Mouse (Mus musculus) kidney, adult 18-20 months (tissue): ENCODE results near the gene 5730522E02Rik.

Source experiments
- DNase-seq: peaks from one replicate; pipeline ENCODE4 v3.0.0; 2021

The 5730522E02Rik gene

DNA sequence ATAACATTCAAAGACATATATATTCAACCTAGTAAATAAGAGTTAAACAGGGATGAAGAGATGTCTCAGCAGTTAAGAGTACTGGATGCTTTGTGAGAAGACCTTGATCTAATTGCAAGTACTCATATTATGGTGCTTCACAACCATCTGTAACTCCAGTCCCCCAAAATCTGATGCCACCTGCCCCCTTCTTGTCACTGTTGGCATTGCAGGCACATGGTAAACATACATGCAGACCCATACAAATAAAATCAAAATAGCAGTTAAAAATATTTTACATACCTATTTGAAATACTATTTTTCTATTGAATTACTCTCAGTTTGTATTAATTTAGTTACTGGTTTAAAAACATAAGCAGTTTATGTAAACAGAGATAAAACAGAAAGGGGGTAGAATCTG lies 84.6 kb downstream of the 5730522E02Rik start:
- DNase-seq: no peak

DNA sequence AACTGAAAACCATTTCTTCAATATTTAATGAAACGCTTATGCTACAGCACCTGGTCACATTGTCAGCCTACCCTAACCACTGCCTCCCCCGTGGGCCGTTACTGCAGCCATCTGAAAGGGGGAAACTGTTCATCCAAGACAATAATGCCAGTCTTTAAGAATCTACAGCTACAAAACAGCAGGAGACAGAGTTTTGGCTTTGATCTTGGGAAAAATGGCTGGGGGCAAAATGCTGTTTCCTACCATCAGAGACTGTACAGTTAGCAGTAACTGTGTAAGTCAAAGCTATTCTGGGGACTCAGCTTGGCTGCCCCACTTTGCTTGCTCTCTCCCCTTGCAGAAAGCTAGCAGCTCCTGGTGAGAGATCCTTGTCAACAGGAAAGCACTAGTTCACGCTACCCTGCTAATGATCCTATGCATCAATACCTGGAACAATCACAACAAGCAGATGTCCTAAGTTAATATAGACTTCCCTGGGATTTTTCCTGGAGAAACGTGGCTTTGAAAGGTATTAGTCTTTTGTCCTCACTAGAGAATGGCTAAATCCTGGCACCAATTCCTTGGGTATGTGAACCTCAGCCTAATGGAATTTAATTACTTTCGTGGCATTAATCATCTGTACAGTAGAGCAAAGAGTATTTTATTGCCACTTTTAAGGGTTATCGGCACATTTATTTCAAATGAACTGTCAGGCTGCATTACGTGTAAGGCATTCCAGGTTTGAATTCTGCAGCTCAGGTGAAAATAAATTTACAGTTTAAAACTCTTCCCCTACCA lies 89.6 kb downstream of the 5730522E02Rik start:
- no peak for DNase-seq

DNA sequence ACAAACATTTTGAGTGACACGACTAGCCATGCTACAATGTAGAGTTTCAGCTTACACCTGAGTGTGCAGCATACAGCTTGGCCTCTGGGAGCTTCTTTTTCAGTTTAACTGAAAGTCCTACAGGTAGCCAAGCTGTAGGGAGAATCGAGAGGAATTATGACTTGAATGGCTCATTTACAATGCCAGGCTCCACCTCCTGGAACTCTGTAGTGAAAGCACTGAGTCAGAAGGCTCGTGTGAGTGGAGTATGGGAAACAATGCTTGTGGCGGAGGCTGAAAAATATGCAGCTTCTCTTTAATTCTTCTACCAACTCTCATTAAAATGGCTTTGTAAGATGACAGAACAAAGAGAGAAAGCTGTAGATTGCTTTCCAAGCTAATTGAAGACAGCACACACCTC lies 92.9 kb downstream of the 5730522E02Rik start:
- no peak for DNase-seq

DNA sequence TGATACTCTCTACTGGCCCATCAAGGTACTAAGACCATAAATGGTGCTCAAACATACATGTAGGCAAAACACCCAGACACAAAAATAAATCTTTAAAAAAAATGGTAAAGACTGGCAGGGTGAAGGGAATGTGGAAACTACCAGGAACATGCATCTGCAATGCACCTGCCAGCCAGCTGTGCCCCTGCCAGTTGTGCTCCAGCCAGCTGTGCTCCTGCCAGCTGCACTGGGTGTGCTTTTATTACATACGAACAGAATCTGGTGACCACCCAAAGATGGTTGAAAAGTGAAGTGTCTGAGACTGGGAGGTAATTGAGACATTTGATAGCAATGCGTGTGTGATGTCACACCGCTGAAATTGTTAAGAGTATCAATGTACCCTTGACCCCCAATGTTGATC lies 98.4 kb downstream of the 5730522E02Rik start:
- DNase-seq: no peak

DNA sequence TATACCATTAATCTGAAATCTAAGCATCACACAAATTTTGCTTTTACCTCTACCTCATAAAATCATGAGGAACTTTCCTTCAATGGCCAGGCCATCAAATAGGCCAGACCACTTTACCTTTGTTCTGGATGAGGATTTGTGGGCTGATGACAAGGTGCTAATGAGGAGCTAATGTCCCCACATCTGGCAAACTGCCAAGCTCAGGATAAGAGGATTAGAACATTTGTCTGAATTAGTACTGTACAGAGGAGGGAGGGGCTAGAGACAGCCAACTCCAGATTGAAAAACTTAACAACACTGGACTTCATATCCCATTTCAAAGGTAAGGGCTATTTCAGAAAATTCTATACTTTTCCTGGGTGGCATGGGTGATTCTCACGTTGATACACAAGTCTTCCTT lies 101.9 kb downstream of the 5730522E02Rik start:
- no peak for DNase-seq

DNA sequence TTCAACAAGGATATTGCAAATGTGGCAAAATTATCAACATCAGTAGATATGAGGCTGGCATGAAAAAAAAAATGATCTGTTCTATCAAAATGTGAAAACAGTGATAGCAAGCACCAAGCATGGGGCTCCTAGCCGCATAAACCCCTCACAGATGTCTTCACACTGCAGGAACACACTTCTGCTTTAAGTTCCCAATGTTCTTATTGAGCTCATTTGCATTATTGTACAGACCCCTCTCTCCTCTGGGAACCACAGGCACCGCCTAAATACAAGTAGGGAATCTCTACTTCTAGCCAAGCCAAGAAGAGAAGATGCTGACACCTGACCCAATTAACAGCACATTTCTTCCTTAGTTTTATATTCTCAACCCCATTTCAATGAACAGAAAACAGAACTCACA lies 105.9 kb downstream of the 5730522E02Rik start:
- DNase-seq: no peak

DNA sequence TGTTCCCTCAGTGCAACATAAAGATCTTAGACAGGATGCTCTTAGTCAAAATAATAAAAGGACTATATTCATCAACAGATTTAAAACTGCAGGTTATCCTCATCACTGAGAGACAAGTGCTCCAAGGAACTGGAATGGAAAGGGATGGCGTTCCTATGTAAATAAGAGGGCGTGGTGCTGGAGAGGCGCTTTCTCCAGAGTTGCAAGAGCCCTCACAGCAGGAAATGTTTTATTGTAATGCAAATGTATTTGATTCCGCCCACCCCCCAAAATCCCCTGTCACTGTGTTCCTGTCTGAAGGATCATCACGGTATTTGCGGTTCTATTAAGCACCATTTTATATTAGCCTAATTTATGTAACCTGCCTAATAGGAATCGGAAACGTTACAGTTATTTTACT lies 106.9 kb downstream of the 5730522E02Rik start:
- DNase-seq: no peak

DNA sequence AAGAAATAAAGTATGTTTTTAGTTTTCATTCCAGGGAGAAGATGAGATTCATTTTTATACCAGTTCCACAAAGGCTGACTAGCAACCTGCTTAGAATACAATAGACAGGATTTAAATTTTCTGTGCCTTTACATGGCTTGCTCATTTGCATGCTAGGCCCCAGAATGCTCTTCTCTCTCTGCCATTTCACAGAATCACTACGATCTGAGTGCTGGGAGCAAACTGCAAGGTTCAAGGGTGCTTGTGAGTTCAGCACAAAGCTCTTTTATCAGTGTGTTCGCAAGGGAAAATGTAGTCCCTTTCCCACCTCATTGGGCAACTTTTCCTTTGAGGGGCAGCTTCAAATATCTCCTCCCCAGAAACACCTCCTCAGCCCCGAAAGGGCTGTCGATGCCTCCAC lies 107.7 kb downstream of the 5730522E02Rik start:
- no peak for DNase-seq

DNA sequence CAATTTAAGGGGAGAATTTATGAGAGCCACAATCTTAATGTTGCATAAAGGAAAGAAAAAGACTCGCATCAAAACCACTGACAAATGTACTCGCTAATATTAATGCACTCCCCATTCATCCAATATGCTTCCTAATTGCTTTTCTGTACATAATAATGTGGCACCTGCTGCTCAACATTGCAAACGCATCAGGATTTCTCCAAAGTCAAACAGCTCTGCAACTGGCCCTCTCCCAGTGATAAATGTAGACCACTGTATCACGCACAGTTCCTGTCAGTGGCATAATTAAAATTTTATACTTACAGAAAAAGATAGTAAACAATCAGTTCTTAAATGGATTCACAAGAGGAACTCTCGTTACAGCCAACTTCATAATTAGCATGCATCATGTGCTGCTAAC lies 110.5 kb downstream of the 5730522E02Rik start:
- no peak for DNase-seq

DNA sequence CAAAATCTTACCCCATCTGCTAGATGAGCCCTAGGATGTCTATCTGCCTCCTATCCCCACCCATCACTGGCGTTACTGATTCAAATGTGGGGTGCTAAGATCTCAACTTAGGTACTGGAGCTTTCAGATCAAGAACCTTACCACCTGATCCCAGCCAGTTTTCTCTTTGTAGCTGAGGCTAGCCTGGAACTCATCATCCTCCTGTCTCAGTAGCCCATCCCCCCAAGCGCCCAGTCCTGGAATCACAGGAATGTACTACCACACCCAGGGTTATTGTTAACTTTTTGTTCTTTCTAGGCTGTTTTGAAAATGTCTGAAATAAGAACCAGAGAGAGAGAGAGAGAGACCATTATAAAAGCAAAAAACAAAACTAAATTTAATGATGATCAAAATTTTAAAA lies 111.6 kb downstream of the 5730522E02Rik start:
- DNase-seq: no peak

DNA sequence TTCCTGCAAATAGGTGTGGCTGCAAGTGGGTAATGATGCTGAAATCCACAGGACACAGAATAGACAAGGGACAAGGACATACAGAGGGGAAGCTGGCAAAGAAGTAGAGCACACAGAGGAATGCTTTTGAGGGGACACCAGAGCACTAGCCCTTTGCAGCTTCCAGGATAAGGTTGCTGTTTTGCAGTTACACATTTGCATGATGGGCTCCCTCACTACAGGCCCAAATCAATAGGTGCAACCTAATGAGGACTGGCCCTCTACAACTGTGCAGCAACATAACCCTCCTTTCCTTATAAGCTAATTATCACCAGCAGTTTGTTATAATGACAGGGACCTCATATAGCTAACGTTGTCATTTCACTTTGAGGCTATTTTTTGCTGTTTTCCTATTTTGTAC lies 114.5 kb downstream of the 5730522E02Rik start:
- DNase-seq: no peak

DNA sequence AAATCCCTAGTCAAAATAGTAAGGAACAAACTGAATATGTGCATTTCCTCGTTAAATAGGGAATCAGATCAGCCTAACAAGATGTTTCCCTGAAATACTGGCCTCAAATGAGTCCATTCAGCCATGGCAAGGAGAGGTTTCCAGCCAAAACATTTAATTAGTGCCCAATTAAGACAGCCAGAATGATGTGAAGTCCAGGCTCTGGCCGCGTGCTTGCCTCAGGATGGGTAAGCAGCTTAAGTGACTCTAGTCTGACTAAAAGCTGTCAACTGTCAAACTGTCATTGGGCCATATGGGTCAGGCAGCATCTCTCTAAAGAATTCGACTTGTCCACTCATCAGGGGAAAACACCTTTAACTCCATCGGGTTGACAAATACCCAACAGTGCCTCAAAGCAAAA lies 121.6 kb downstream of the 5730522E02Rik start:
- DNase-seq: no peak

DNA sequence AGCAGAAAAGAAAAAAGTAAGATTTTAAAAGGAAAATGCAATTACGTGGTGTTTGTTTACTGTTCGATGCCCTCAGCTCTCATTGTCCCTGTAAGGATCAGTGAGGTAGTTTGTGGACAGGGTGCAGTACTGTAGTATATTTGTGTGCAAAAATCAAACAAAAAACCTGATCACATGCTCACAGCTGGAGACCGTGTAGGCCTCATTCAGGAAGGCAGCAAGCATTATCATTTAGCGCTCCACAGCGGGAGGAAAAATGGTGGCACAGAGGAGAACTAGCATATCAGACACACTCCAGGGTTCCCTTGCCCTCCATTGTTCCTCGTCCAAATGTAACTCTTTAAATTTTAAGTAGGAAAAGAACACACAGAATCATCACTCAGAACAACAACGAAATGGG lies 123.9 kb downstream of the 5730522E02Rik start:
- DNase-seq: no peak

DNA sequence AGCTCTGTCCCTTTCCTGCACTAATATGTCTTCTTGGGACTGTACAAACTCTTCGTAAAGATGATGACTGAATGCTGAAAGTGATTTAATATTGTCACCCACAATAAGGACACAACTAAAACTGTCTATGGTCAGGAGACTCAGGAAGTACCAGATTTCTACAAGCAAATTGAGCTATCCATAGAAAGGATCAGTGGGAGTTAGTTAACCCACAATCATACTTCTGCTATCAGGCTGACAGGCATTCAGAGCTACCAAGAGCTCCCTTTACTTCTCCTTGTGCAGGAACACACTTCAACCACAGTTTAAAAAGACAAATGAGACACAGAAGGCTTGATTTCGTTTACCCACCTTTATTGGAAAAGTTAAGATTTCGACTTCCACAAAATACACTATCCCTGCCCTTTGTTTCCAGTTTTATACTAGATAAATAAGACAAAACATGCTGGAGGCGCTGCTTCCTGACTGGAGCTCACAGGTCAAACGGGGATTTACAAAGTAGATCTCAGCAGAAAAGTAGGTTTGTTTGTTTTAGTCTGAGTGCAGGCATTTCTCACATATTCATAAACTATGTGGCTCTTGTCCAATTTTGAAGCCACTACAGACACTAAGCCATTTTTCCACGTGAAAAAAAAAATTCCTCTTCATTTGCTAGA lies 125.1 kb downstream of the 5730522E02Rik start:
- no peak for DNase-seq

DNA sequence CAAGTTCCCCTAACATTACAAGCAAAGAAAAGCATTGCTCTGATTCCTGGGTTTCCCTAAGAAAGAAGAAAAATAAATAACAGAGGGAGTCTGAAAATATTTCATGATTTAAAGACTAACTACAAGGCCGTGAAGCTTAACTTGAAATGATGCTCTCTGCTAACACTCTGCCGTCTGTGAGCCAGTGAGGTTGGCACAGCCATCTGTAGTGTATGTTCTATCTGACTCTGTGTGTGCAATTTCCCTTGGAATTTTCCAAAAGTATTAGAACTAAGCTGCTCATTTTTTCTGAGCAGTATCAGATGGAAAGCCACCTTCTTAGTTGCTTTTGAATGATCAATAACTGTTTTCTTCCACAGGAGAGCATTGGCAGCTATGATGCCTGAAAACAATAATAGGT lies 134.2 kb downstream of the 5730522E02Rik start:
- DNase-seq: no peak

DNA sequence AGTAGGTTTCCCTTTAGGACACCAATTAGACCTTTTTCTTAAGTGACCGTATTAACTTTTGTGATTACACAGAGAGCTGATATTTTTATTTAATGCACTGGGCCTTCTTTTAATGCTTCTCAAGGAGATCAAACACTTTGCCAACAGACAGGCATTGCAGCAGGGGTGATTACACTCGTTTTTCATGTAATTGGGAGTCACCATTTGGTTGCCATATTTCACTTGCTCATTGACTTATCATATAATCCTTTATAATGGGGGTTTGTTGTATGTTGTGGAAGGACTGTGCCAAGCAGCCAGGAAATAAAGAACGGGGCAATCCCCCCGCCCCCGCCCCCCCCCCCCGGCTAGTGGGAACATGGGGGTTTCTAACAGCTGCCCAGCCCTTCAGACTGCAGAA lies 135.0 kb downstream of the 5730522E02Rik start:
- DNase-seq: no peak

DNA sequence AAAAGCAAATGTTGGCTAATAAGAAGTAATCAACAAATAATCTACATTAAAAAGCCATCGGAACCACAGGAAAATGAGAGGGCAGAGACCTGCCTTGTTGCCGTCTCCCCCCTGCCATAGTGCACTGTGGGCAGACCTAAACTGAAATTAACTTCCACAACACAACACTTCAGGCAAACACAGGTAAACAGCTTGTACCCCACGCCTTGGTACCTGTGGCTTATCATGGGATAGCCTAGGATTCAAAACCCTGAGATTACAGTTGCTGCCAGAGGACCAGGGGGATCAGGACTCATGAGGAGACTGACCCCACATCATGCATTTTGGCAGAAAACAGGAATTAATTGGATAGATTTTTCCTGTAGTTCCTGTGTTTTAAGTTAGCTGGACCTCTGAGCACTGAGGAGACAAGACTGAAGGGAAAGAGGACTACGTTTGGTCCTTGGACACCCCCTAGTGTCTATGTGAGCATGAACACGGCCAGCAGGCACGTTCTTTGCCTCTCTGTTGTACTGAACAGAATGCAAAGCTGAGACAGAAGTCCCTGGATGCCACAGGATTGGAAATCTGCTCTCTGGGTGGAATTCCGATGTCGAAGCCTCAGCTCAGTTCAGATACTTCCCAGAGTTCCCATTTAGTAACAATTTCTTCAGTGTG lies 136.8 kb downstream of the 5730522E02Rik start:
- peak; percentile 5 for DNase-seq

DNA sequence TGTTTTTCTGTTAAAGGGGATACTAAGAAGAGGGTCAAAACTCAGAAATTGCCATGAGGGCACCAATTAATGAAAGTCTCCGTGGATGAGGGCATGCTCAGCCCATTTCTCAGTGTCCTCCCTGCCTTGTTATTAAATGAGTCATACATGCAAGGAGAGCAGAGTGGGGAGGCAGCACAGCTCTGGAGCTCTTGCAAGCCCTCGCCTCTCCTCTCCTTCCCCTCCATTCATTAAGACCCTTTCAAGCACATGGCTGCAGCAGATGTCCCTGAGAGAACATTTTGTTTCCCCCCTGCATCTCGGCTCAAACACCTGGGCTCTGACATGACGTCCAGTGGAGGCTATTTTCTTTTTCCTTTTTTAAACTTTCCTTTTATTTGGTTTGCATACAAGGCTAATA lies 138.5 kb downstream of the 5730522E02Rik start:
- no peak for DNase-seq

DNA sequence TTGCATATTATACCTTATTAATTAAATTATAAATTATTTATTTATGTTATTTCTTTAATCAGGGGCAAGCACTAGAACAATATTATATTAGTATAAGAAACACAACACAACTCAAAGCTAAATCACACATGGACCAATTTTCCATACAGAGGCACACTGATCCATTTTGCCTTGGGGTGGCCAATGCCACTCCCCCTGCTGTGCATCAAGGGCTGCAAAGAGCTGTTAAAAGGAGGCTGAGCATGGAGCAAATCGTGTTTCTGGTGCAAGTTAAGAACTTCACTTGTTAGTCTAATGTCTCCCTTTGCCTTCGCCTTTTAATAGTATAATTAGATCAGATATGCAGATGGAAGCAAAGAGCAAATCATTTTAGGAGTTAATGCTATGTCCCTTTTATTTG lies 147.3 kb downstream of the 5730522E02Rik start:
- no peak for DNase-seq

DNA sequence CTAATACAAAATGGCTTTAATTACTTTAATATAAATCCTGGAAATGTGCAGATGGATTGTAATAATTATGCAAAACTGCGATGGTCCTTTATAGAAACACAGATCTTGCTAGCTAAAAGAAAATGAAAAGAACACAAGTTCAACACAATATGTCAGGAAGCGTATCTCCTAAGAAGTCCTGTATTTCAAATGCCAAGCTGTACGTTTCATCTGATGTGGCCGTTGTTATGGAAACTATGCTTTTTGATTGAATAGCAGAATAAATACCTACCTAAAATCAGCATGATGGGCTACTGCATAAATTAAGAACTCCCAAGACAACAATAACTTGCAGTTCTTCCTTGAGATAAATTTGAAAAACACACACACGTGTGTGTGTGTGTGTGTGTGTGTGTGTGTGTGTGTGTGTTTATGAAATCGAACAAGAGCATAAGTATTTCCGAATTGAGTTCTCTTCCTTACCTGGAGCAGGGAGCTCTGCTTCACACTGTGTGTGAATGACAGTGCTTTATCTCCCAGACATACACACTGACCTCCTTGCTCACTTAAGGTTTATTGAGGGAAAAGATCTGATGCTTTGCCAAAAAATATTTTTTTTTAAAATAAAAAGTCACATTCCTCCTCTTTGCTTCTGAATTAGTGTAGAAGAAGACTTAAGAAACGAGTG lies 149.0 kb downstream of the 5730522E02Rik start:
- no peak for DNase-seq

DNA sequence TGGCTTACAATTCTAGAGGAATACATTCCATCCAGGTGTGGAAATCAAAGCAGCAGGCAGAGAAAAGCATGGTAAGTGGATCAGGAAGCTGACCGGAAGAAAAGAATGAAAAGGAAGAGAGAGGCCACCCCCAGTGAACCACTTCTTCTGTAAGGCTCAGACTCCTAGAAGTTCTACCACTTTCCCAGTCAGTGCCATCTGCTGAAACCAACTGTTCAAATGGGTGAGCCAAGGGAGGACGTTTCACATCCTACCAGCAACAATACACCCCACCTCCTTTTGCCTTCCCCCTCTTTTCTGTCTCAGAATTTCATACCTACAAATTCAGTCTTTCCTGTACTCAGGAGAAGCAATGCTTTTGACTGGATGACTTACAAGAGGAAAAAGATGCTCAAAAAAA lies 197.0 kb downstream of the 5730522E02Rik start:
- DNase-seq: no peak

DNA sequence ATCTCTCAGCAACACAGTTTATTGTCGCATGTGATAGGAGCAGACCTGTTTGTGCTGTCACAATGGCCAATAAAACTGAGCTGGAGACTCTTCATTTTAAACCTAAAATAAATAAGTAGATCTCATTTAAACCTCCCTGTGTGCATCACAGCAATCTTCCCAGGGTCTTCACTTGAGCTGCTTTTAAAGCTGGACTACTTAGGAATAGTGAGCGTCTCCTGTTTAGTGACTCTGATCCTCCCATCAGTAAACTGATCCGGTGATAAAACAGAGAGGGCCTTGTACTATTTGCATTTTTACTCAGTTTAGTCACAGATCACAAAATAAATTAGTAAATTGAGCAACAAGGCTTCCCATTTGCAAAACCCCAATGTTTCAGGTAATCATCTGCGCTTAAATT lies 206.5 kb downstream of the 5730522E02Rik start:
- DNase-seq: no peak

DNA sequence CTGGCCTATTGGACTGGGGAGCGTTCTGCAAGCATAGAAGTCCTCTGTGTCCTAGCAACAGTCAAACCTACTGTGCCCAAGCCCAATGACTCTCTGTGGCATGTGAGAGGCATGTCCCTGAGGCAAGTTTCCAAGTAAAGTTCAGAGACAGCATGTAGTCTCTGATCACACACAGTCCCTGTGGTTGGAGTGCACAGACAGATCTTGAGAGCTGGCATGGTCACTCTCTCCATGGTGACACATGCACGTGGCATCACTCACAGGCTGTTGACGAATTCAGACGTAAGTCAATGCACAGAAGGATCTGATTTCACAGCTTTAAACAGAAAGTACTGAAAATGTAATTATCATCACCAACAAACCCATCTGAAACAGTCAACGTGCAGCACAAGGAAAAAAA lies 210.8 kb downstream of the 5730522E02Rik start:
- DNase-seq: no peak

DNA sequence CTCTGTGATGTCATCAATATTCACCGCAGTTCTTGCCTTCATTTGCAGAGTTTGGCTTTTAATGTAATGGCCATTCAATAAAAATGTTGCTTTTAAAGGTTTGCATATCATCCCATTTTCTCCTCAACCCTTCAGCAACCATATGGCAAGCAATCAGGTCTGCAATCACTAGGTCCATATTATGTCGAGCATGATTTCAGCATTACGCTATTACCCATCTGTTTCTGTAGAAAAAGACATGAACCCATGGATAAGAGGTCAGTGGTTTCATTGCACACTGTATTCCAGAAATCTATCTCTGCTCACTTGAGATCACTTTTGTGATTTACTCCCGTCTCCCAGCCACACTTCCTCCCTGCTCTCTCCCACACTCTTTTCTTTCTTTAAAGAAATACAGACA lies 213.1 kb downstream of the 5730522E02Rik start:
- DNase-seq: no peak
